Mouse (Mus musculus) bone marrow, adult 2 months (tissue): Measurements from ENCODE around the gene Ipo8. TPM values are rescaled to one million over a fixed set of nuclear protein-coding genes. Genes with fewer than 3 reads are reported as not detected.

Experiments used
- H3K27ac ChIP-seq: fragments of 200-500 bp; 2 replicates; pipeline ENCODE4 v1.5.1; 2012; ENCODE audit warnings: low read depth, mild to moderate bottlenecking, control low read depth, inconsistent platforms, low read length; ENCODE audit not compliant: control insufficient read depth, poor library complexity, insufficient read depth
- H3K4me1 ChIP-seq: fragments of 200-500 bp; 2 replicates; pipeline ENCODE4 v1.6.1; 2011; ENCODE audit warnings: low read length; ENCODE audit not compliant: control insufficient read depth, insufficient read depth
- H3K4me3 ChIP-seq: fragments of 200-500 bp; replicated peaks from 2 replicates; pipeline ENCODE3; 2011; ENCODE audit warnings: mild to moderate bottlenecking, low read depth, low read length, control low read depth; ENCODE audit not compliant: control insufficient read depth
- CTCF ChIP-seq: fragments of 200-500 bp; IDR thresholded peaks from 2 replicates; pipeline ENCODE4 v1.5.1; 2011; ENCODE audit warnings: low read length, control low read depth; ENCODE audit not compliant: control insufficient read depth, insufficient read depth
- POLR2A ChIP-seq: fragments of 200-500 bp; IDR thresholded peaks from 2 replicates; pipeline ENCODE4 v1.6.1; 2011; ENCODE audit warnings: low read depth, mild to moderate bottlenecking, control low read depth, low read length, borderline replicate concordance; ENCODE audit not compliant: control insufficient read depth
- WGBS: fragments of 180-500 bp; shearing (Covaris S2); methylation state at CpG from one replicate; pipeline ENCODE4 v1.1.7; 2018; 5-methylcytosine and 5-hydroxymethylcytosine counted together
- polyA plus RNA-seq: library from polyadenylated mRNA; stranded (reverse); fragments of >200 nt; gene quantifications from 2 replicates; pipeline ENCODE4 v1.2.4, GENCODE M21; 2011; ENCODE audit warnings: low replicate concordance; ENCODE audit not compliant: missing spikeins, insufficient read depth, insufficient read length

The Ipo8 gene
- polyA plus RNA-seq, 1 experiment, result 15.3 TPM

- H3K27ac ChIP-seq, result no peak overlapping the region
- H3K4me1 ChIP-seq, result no peaks in the 10 kb centered on the region
- 79% methylated on average over 3 of the region's 3 CpGs for WGBS
- H3K4me3 ChIP-seq, result no peak overlapping the region
- TF ChIP-seq POLR2A (no peak), CTCF (no peak)
Observed at GRCm38 (mm10) chr6:148750183-148750582, 81.1 kb downstream of the Ipo8 start.

GRCm38 (mm10) chr6:148740521-148741226 lies 90.6 kb downstream of the Ipo8 start:
- Histone ChIP-seq H3K4me1 (no peaks in the 10 kb centered on the region), H3K27ac (no peak overlapping the region), H3K4me3 (no peak overlapping the region)
- TF ChIP-seq POLR2A (no peak), CTCF (no peak)
- 69% methylated on average over 8 of the region's 8 CpGs for WGBS

GRCm38 (mm10) chr6:148736390-148736789 lies 94.9 kb downstream of the Ipo8 start:
- TF ChIP-seq POLR2A, result no peak
- no peak for TF ChIP-seq CTCF
- Histone ChIP-seq H3K4me1 (no peaks in the 10 kb centered on the region), H3K4me3 (no peak overlapping the region), H3K27ac (no peak overlapping the region)
- WGBS, result 48% methylated on average over 1 of the region's 1 CpGs

- no peaks in the 10 kb centered on the region for H3K4me1 ChIP-seq
- TF ChIP-seq POLR2A (no peak), CTCF (no peak)
- H3K27ac ChIP-seq, result no peak overlapping the region
- 91% methylated on average over 20 of the region's 20 CpGs for WGBS
- H3K4me3 ChIP-seq, result no peak overlapping the region
Observed at GRCm38 (mm10) chr6:148734012-148734411, 97.3 kb downstream of the Ipo8 start.

- 49% methylated on average over 1 of the region's 1 CpGs for WGBS
- no peak overlapping the region for H3K4me3 ChIP-seq
- no peak for TF ChIP-seq CTCF
- no peak for TF ChIP-seq POLR2A
- no peaks in the 10 kb centered on the region for H3K4me1 ChIP-seq
- no peak overlapping the region for H3K27ac ChIP-seq
Observed at GRCm38 (mm10) chr6:148732920-148733319, 98.3 kb downstream of the Ipo8 start.

- TF ChIP-seq CTCF, result no peak
- TF ChIP-seq POLR2A, result no peak
- Histone ChIP-seq H3K4me1 (no peaks in the 10 kb centered on the region), H3K27ac (no peak overlapping the region), H3K4me3 (no peak overlapping the region)
- WGBS, result 33% methylated on average over 3 of the region's 3 CpGs
Observed at GRCm38 (mm10) chr6:148728571-148728970, 102.7 kb downstream of the Ipo8 start.

- 67% methylated on average over 6 of the region's 6 CpGs for WGBS
- TF ChIP-seq POLR2A (no peak), CTCF (no peak)
- Histone ChIP-seq H3K4me1 (no peaks in the 10 kb centered on the region), H3K27ac (no peak overlapping the region), H3K4me3 (no peak overlapping the region)
Observed at GRCm38 (mm10) chr6:148727871-148728524, 103.3 kb downstream of the Ipo8 start.

DNA sequence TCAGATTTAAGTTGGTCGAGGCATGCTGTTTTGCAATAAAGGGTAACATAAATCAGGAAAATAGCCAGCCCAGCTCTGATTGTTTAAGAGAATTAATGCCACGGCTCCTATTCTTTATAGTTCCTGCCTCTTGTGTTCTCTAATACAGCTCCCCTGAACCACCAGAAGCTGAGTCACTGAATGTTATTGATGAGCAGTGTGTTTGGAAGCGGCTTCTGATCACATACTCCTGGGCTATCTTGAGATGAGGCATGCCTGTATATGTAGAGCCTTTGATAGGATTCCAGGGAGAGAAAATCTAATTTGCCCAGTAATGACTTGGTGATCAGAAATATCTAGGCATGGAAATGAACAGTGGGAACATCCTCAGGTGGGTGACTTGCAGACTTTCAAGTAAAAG lies 106.8 kb downstream of the Ipo8 start:
- no peak overlapping the region for H3K27ac ChIP-seq
- H3K4me3 ChIP-seq, result no peak overlapping the region
- WGBS, result 62% methylated on average over 3 of the region's 3 CpGs
- TF ChIP-seq CTCF, result no peak
- no peak for TF ChIP-seq POLR2A
- no peaks in the 10 kb centered on the region for H3K4me1 ChIP-seq

Other genes starting within 250 kb of the Ipo8 start
- 9.6 and 16.0 TPM in 2 replicates for gene Caprin2, start 64.8 kb upstream of the Ipo8 start, polyA plus RNA-seq
- gene Sinhcaf, start 115.0 kb upstream of the Ipo8 start, polyA plus RNA-seq, result 22.2 and 39.9 TPM in 2 replicates